In the genomic region with DNA sequence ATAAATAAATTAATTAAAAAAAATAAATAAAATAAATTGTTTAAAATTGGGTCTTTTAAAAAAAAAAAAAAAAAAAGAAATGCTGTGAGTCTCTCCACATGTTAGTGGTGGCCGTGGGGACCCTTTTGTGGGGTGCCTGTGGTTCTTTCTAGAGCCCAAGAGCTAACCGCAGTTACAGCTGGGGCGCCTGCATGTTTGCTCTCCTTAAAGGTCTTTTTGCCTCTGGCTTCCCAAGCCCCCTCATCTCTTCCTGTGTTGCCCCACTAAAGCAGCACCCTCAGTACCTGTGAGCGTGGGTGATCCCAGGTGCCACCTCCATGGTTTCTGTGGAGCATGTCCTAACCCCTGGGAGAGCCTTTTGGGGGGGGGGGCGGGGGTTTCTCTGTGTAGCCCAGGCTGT, we compare ENCODE assay signal across 22 mouse cellular contexts.
"Had no signal": no experiment of that assay in that cellular context is flagged by ENCODE, and none has a peak within 500 bp of the region (broad histone marks: within the 10 kb centered on the region; RNA-seq: fewer than 3 reads in every experiment).

No protein-coding gene starts in this region.

- H3K27ac ChIP-seq: limb, embryonic 12.5 days; limb, embryonic 15.5 days; liver, embryonic 12.5 days; liver, embryonic 15.5 days; lung, embryonic 15.5 days; neural tube, embryonic 12.5 days; neural tube, embryonic 15.5 days; stomach, postnatal 0 days had no signal

- H3K9me3 ChIP-seq: limb, embryonic 12.5 days; limb, embryonic 15.5 days; liver, embryonic 12.5 days; liver, embryonic 15.5 days; lung, embryonic 15.5 days; neural tube, embryonic 15.5 days had no signal

- H3K36me3 ChIP-seq: neural tube, embryonic 15.5 days had no signal

- DNase-seq: kidney, adult 18-20 months; kidney, adult 9 months; kidney, postnatal 14 days; kidney, postnatal 4 days; left cerebral cortex, postnatal 4 days; lung, adult 18-20 months; lung, postnatal 14 days; midbrain, embryonic 14.5 days; right cerebral cortex, adult 18-20 months; right cerebral cortex, postnatal 14 days; right cerebral cortex, postnatal 4 days had no signal

- ATAC-seq: inflammation-experienced regulatory T-cells, adult 6 months; intestine, embryonic 16.5 days; liver, embryonic 12.5 days had no signal

- H3K9ac ChIP-seq: limb, embryonic 12.5 days; limb, embryonic 15.5 days; liver, embryonic 12.5 days; liver, embryonic 15.5 days; lung, embryonic 15.5 days; neural tube, embryonic 12.5 days; neural tube, embryonic 15.5 days had no signal

- H3K4me2 ChIP-seq: limb, embryonic 12.5 days; limb, embryonic 15.5 days; liver, embryonic 12.5 days; liver, embryonic 15.5 days; lung, embryonic 15.5 days; midbrain, embryonic 11.5 days; neural tube, embryonic 12.5 days; neural tube, embryonic 15.5 days had no signal

- H3K4me3 ChIP-seq: limb, embryonic 12.5 days; limb, embryonic 15.5 days; liver, embryonic 12.5 days; liver, embryonic 15.5 days; lung, embryonic 15.5 days; neural tube, embryonic 12.5 days; neural tube, embryonic 15.5 days had no signal

- H3K27me3 ChIP-seq: limb, embryonic 12.5 days; limb, embryonic 15.5 days; liver, embryonic 12.5 days; liver, embryonic 15.5 days; lung, embryonic 15.5 days; neural tube, embryonic 12.5 days; neural tube, embryonic 15.5 days had no signal
